Mouse (Mus musculus): ENCODE data around the gene Mark2. TPM values are rescaled to one million over a fixed set of nuclear protein-coding genes. Genes with fewer than 3 reads are reported as not detected.

Gene Mark2
- polyA plus RNA-seq, 1 experiment = not detected

- WGBS = 49% methylated on average over 2 of the region's 2 CpGs
- Histone ChIP-seq H3K27ac (ENCODE audit: insufficient read depth, low read depth, low read length) (no peak overlapping the region), H3K4me1 (ENCODE audit: control insufficient read depth, insufficient read depth, low read length) (peaks cover 19% of the 10 kb centered on the region), H3K4me3 (ENCODE audit: insufficient read depth, low read depth, low read length) (no peak overlapping the region)
- no peak for TF ChIP-seq CTCF (IDR thresholded peaks at IDR 0.05; ENCODE audit: insufficient read depth, low read depth, low read length)
- no peak for TF ChIP-seq POLR2A (IDR thresholded peaks at IDR 0.05; ENCODE audit: insufficient read depth, low read depth, low read length)
Observed at GRCm38 (mm10) chr19:7337781-7338342, 3.8 kb downstream of the Mark2 start.

GRCm38 (mm10) chr19:7335656-7336055, 6.0 kb downstream of the Mark2 start:
- 42% methylated on average over 4 of the region's 4 CpGs for WGBS
- TF ChIP-seq CTCF (IDR thresholded peaks at IDR 0.05; ENCODE audit: insufficient read depth, low read depth, low read length) (no peak), POLR2A (IDR thresholded peaks at IDR 0.05; ENCODE audit: insufficient read depth, low read depth, low read length) (no peak)
- Histone ChIP-seq H3K4me1 (ENCODE audit: control insufficient read depth, insufficient read depth, low read length) (peaks cover 19% of the 10 kb centered on the region), H3K27ac (ENCODE audit: insufficient read depth, low read depth, low read length) (no peak overlapping the region), H3K4me3 (ENCODE audit: insufficient read depth, low read depth, low read length) (no peak overlapping the region)

DNA sequence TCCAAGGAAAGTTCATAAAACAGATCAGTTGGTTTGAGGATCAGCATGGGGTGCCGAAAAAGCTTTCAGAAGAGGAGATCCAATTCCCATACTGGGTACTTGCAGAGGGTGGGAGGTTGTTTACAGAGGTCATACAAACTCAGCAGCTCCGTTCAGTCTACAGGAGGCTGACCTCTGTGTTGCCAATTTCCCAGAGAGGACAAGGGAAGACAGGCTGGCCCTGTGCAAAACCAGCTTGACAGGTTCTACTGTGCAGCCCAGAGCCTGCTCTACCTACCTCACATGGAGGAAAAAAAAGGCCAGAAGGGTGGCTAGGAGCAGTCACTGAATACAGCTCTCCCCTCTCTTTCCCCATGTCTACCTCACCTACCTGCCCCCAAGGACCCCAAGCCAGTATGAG, 7.6 kb downstream of the Mark2 start:
- Histone ChIP-seq H3K4me1 (ENCODE audit: control insufficient read depth, insufficient read depth, low read length) (peaks cover 12% of the 10 kb centered on the region), H3K27ac (ENCODE audit: insufficient read depth, low read depth, low read length) (no peak overlapping the region), H3K4me3 (ENCODE audit: insufficient read depth, low read depth, low read length) (no peak overlapping the region)
- 81% methylated on average over 2 of the region's 2 CpGs for WGBS
- TF ChIP-seq CTCF (IDR thresholded peaks at IDR 0.05; ENCODE audit: insufficient read depth, low read depth, low read length) = no peak
- no peak for TF ChIP-seq POLR2A (IDR thresholded peaks at IDR 0.05; ENCODE audit: insufficient read depth, low read depth, low read length)

DNA sequence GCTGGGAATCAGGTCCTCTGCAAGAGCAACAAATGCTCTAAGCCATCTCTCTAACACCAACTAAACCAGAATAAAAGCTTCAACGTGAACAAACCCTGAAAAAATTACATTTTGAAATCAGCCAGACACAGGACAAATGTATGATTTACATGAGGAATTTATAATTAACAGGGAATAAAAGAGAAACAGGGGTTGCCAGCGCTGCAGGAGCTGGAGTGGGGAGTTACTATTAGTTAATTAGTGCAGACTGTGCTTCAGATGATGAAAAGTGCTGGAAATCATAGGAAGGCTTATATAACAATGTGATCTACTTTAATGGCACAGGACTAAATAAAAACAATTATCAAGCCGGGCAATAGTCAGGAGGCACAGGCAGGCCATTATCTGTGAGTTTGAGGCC, 20.3 kb downstream of the Mark2 start:
- H3K27ac ChIP-seq (ENCODE audit: insufficient read depth, low read depth, low read length) = no peak overlapping the region
- no peak for TF ChIP-seq POLR2A (IDR thresholded peaks at IDR 0.05; ENCODE audit: insufficient read depth, low read depth, low read length)
- no peak for TF ChIP-seq CTCF (IDR thresholded peaks at IDR 0.05; ENCODE audit: insufficient read depth, low read depth, low read length)
- WGBS = 26% methylated on average over 3 of the region's 3 CpGs
- peaks cover 5% of the 10 kb centered on the region for H3K4me1 ChIP-seq (ENCODE audit: control insufficient read depth, insufficient read depth, low read length)
- no peak overlapping the region for H3K4me3 ChIP-seq (ENCODE audit: insufficient read depth, low read depth, low read length)

GRCm38 (mm10) chr19:7320181-7320580, 21.5 kb downstream of the Mark2 start:
- Histone ChIP-seq H3K4me3 (ENCODE audit: insufficient read depth, low read depth, low read length) (no peak overlapping the region), H3K4me1 (ENCODE audit: control insufficient read depth, insufficient read depth, low read length) (peaks cover 5% of the 10 kb centered on the region), H3K27ac (ENCODE audit: insufficient read depth, low read depth, low read length) (no peak overlapping the region)
- 45% methylated on average over 2 of the region's 2 CpGs for WGBS
- no peak for TF ChIP-seq POLR2A (IDR thresholded peaks at IDR 0.05; ENCODE audit: insufficient read depth, low read depth, low read length)
- no peak for TF ChIP-seq CTCF (IDR thresholded peaks at IDR 0.05; ENCODE audit: insufficient read depth, low read depth, low read length)

GRCm38 (mm10) chr19:7317716-7318115, 23.9 kb downstream of the Mark2 start:
- H3K4me1 ChIP-seq (ENCODE audit: control insufficient read depth, insufficient read depth, low read length) = peaks cover 5% of the 10 kb centered on the region
- no peak overlapping the region for H3K4me3 ChIP-seq (ENCODE audit: insufficient read depth, low read depth, low read length)
- WGBS = 87% methylated on average over 4 of the region's 4 CpGs
- TF ChIP-seq CTCF (IDR thresholded peaks at IDR 0.05; ENCODE audit: insufficient read depth, low read depth, low read length) (no peak), POLR2A (IDR thresholded peaks at IDR 0.05; ENCODE audit: insufficient read depth, low read depth, low read length) (no peak)
- no peak overlapping the region for H3K27ac ChIP-seq (ENCODE audit: insufficient read depth, low read depth, low read length)

GRCm38 (mm10) chr19:7316822-7317221, 24.8 kb downstream of the Mark2 start:
- Histone ChIP-seq H3K4me3 (ENCODE audit: insufficient read depth, low read depth, low read length) (no peak overlapping the region), H3K27ac (ENCODE audit: insufficient read depth, low read depth, low read length) (no peak overlapping the region), H3K4me1 (ENCODE audit: control insufficient read depth, insufficient read depth, low read length) (peaks cover 2% of the 10 kb centered on the region)
- TF ChIP-seq POLR2A (IDR thresholded peaks at IDR 0.05; ENCODE audit: insufficient read depth, low read depth, low read length) = no peak
- no peak for TF ChIP-seq CTCF (IDR thresholded peaks at IDR 0.05; ENCODE audit: insufficient read depth, low read depth, low read length)
- WGBS = 48% methylated on average over 4 of the region's 4 CpGs

GRCm38 (mm10) chr19:7315587-7315984, 26.1 kb downstream of the Mark2 start:
- H3K4me3 ChIP-seq (ENCODE audit: insufficient read depth, low read depth, low read length) = no peak overlapping the region
- 79% methylated on average over 4 of the region's 4 CpGs for WGBS
- H3K4me1 ChIP-seq (ENCODE audit: control insufficient read depth, insufficient read depth, low read length) = peaks cover 10% of the 10 kb centered on the region
- H3K27ac ChIP-seq (ENCODE audit: insufficient read depth, low read depth, low read length) = no peak overlapping the region
- TF ChIP-seq CTCF (IDR thresholded peaks at IDR 0.05; ENCODE audit: insufficient read depth, low read depth, low read length) = no peak
- TF ChIP-seq POLR2A (IDR thresholded peaks at IDR 0.05; ENCODE audit: insufficient read depth, low read depth, low read length) = no peak

GRCm38 (mm10) chr19:7314976-7315586, 26.6 kb downstream of the Mark2 start:
- Histone ChIP-seq H3K4me1 (ENCODE audit: control insufficient read depth, insufficient read depth, low read length) (peaks cover 15% of the 10 kb centered on the region), H3K4me3 (ENCODE audit: insufficient read depth, low read depth, low read length) (no peak overlapping the region), H3K27ac (ENCODE audit: insufficient read depth, low read depth, low read length) (no peak overlapping the region)
- TF ChIP-seq POLR2A (IDR thresholded peaks at IDR 0.05; ENCODE audit: insufficient read depth, low read depth, low read length) = no peak
- TF ChIP-seq CTCF (IDR thresholded peaks at IDR 0.05; ENCODE audit: insufficient read depth, low read depth, low read length) = no peak
- WGBS = 46% methylated on average over 8 of the region's 8 CpGs

Measured in olfactory bulb, adult 2 months (tissue).